Mouse (Mus musculus): ENCODE measurements around the gene Mcoln3. TPM values are rescaled to one million over a fixed set of nuclear protein-coding genes. Genes with fewer than 3 reads are reported as not detected.

Mcoln3 gene
- 7.4 TPM for polyA plus RNA-seq (2017; shearing (Covaris generic))

GRCm38 (mm10) chr3:146117258-146117996 is at the start of gene Mcoln3:
Mcoln3 (plus strand) TSS chr3:146117450.

GRCm38 (mm10) chr3:146107921-146108571 is 9.2 kb upstream of the Mcoln3 start, which contains the start of gene Wdr63:
Wdr63 (minus strand) TSS chr3:146108130.

GRCm38 (mm10) chr3:146149156-146150057 is 32.2 kb downstream of the Mcoln3 start, which contains the start of gene Mcoln2:
Mcoln2 (plus strand) TSS chr3:146149833.

Other genes with a start within 250 kb of the Mcoln3 start
- gene Bcl10, start 194.6 kb upstream of the Mcoln3 start, polyA plus RNA-seq (2017; shearing (Covaris generic)): 114 TPM
- 17.1 TPM for gene 2410004B18Rik, start 179.4 kb upstream of the Mcoln3 start, polyA plus RNA-seq (2017; shearing (Covaris generic))
- 0.10 TPM for gene Syde2, start 129.6 kb upstream of the Mcoln3 start, polyA plus RNA-seq (2017; shearing (Covaris generic))
- gene Wdr63, start 9.3 kb upstream of the Mcoln3 start, polyA plus RNA-seq (2017; shearing (Covaris generic)): not detected
- gene Mcoln2, start 32.4 kb downstream of the Mcoln3 start, polyA plus RNA-seq (2017; shearing (Covaris generic)): 2.5 TPM
- gene Lpar3, start 103.5 kb downstream of the Mcoln3 start, polyA plus RNA-seq (2017; shearing (Covaris generic)): not detected

Data from CD4-positive, CD25-positive, alpha-beta regulatory T cell, adult 9 weeks (primary cell).